Mouse (Mus musculus) c-Kit-positive CD71-positive TER-119-negative erythroid progenitor cells, embryonic 14.5 days (primary cell): ENCODE measurements around the gene Stxbp5l.
"Not testable (repeated sequence)": the region's sequence is repeated elsewhere in the genome, so short reads cannot be mapped to it uniquely, and the experiment has no call there.

Experiments used
- DNase-seq: peaks from one replicate; pipeline ENCODE4 v3.0.0-alpha.2; 2013; ENCODE audit warnings: low read depth

Gene Stxbp5l

DNA sequence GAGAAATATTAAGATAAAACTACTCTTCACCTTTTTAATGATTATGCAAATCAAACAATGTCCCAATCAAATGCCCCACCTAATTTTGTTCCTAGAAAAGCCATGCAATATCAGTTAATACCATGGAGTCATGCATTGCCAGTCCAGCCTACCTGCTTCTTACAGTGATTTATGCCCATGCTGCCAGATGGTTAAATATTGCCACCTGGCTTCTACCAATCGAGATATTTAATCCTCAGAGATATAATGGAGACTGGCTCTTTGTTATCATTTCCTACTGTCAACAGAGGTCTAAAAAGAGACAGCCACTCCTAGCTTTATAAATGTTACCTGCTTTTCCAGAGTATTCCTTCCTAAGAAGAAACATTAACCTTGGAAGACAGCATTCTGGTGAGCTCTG lies 104.6 kb downstream of the Stxbp5l start:
- no peak for DNase-seq

DNA sequence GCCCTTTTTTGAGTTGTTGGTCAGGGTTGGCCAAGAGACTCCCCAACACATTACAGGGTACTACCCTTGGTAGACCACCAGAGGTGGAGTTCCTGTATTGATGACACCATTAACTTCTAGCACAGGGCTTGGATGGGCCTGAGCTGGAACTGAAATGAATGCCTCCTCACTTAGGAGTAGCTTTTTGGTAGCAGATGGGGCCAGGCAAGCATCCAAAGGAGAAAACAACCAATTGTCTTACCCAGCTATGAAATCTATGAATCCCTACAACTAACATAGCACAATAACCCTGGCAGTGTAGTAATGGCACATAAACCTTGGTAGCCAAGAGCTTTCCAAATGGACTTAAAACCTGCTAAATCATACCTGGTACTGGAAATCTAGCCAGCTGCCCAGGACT lies 111.1 kb downstream of the Stxbp5l start:
- no peak for DNase-seq

DNA sequence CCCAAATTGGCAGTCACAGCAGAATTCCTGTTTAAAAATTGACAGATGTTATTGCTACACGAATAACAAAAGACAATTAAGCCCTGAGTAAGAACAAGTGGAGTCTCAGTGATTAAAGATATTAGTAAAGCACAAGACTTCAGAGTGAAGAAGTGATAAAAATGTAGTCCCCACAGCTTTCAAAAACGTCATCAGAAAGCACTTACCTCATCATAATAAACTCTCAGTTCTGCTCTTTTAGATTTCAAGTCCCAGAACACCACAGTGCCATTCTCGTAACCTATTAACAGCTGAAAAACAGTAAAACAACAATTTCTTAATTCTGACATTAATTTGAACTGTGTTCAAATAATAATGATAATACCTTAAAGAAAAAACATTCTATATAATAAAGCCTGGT lies 123.1 kb downstream of the Stxbp5l start:
- DNase-seq = no peak

DNA sequence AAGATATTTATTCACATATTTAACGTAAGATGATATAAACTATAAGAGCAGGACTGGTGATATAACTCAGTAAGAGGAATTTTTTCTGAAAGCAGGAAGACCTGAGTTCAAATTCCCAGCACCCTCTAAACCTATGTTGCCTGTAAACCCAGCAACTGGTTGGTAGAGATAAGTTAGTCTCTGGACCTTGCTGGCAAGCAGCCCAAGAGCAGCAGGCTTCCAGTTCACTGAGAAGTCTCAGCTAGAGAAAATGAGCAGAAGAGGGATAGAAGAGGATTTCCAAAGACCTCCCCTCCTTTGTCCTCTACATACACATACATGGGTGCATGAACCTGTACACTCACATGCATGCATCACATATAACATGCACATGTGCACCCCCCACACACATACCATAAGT lies 165.6 kb downstream of the Stxbp5l start:
- DNase-seq = no peak

DNA sequence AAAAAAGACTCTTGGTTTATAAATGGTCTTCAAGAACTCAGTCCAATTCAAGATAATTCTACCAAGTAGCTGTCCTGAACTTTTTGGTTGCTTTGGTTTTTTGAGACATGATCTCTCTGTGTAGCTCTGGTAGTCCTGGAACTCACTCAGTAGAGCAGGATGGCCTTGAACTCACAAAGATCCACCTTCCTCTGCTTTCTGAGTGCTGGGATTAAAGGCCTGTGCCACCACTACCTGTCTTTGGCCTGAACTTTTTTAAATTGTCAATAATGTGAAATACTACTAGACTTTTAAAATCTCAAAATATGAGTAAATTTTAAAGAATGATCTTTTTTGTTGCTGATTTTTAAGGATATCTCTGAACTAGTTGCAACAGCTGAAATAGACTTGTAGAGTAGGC lies 176.0 kb downstream of the Stxbp5l start:
- no peak for DNase-seq

DNA sequence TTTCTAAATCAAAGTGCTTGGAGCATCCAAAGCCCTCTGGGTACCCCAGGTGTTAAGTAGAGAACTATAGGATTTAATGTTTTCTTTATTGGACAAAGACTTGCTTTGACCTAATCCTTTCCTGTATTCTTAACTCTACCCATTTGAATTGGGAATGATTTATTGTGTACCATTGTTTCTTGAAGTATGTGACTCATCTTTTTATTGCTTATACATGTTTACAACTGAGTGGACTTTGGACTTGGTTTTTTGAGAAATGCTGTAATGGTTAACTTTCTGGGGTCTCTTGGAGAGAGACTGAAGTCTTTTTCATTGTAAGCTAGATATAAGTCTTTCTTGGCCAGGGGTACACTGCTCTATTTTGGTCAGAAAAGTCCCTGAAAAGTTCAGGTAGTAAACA lies 190.6 kb downstream of the Stxbp5l start:
- no peak for DNase-seq

DNA sequence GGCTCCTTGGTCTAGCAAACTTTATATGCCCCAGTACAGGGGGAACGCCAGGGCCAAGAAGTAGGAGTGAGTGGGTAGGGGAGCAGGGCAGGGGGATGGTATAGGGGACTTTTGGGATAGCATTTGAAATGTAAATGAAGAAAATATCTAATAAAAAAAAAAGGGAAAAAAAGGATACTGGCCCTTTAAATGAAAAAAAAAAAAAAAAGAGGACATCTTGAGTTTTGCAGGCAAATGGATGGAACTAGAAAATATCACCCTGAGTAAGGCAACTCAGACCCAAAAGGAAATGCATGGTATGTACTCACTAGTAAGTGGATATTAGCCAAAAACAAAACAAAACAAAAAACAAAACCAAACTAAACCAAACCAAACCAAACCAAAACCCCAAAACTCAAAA lies 259.6 kb downstream of the Stxbp5l start:
- DNase-seq = not testable (repeated sequence)

DNA sequence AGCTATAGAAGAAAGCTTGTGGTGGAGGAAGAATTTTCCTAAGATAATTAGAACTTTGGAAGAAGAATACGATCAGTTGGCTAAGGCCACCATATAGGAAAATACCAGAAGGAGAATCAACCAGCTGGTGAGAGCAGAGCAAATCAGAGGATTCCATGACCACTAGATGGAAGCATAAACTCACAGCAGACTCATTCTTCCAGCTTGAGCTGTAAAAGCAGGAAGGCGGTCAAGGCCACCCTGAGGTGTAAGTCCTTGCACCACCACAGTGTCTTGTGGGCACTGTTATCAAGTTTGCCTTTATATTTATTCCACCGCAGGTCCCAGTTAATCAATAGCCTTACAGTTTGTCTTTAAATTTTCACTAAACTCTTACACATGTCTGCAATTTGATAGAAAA lies 275.5 kb downstream of the Stxbp5l start:
- peak; percentile 4 for DNase-seq

DNA sequence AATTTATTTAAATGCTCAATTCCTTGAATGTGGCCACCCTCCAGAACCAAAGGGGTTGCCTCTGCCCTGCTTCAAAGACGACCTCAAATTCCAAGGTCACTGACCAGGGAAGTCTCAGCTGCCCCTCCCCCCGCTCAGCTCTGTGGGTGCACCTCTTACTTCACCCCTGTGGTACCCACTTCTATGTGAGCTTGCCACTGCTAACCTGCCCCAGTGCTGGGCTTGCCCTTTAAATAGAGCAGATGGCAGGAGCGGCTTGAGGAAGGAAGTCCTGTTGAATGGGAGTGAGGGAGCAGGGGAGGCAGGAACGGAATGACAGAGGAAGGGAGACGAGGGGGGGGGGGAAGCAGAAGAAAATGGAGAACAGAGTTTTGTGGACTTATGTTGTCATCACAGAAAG lies 276.0 kb downstream of the Stxbp5l start:
- no peak for DNase-seq

DNA sequence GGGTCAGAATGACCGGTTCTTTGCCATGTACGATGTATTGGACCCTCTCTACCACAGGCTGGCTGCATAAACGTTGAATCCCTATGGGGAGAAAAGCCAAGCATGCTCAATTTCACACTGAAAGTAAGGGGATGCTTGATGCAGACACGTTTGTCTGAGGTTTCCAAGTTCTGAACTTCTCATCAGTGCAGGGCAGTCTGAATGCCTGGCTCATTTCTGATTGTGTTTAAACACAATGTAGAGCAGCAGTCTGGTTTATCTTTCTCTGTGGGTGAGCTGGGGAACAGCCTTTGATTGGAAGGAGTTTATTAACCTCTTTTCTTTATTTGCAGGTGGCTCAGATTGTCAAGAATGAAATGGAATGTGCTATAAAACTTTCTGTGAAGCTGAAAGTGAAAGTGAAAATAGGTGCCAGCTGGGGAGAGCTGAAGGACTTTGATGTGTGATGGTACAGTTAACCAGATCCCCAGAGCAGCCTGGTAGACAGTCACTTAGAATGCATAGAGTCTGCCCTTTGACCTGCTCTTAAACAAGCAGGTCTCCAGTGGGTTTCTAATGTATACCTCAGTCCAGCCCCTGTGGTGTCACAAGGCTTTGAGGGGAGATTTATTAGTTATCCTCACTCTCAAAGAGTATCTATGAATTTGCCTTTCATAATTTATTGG lies 290.5 kb downstream of the Stxbp5l start:
- DNase-seq = no peak

DNA sequence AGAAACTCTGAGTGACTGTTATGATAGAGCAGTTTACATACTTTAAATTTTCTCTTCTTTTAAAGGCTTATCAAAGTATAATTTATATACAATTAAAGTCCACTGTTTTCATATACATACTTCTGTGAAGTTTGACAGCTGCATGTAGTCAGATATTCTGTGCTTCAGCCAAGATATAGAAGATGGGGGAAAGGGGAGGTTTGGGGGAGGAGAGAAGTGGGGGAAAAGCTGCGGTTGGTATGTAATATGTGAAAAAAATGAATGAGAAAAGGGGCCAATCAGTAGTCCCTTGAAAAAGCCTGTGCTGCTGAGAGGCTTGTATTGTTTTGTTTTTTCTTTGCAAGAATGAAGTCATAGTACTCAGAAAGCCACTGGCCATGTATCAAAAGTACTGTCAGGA lies 295.1 kb downstream of the Stxbp5l start:
- DNase-seq = no peak

DNA sequence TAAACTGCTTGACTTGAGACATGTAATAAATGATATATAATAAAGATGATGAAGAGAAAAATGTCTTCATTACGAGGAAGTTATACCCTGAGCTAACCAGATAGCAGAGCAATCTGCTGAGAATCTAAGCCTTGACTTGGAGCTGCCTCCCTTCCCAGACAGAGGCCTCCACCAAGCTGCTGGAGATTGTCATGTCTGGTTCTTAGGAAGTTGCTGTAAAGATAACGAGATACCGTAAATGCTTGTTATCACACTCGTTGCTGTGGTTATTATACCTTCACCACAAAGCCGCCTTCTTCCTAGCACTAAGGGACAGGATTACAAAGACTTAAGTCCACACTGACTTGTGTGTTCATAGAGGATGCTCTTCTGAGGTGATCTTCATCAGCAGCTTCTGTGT lies 312.4 kb downstream of the Stxbp5l start:
- no peak for DNase-seq
